Mouse (Mus musculus) liver, embryonic 16.5 days (tissue): ENCODE measurements around the gene Rer1. TPM values are rescaled to one million over a fixed set of nuclear protein-coding genes. Genes with fewer than 3 reads are reported as not detected.

Experiments used
- ATAC-seq: fragments of 200-750 bp; cut with Nextera tagmentation; 2 replicates; pipeline ENCODE4 v1.8.0; 2017; ENCODE audit warnings: low read depth, mild to moderate bottlenecking, moderate number of reproducible peaks, moderate library complexity
- H3K27ac ChIP-seq: fragments of 300-500 bp; sonication (generic); 2 replicates; pipeline ENCODE4 v1.5.1; 2014; ENCODE audit warnings: mild to moderate bottlenecking, low read length
- H3K27me3 ChIP-seq: fragments of 300-500 bp; sonication (generic); 2 replicates; pipeline ENCODE4 v1.6.1; 2014; ENCODE audit warnings: low read depth, low read length, mixed read lengths; ENCODE audit not compliant: control insufficient read depth, insufficient read depth
- H3K36me3 ChIP-seq: fragments of 300-500 bp; sonication (generic); 2 replicates; pipeline ENCODE4 v1.6.1; 2014; ENCODE audit warnings: mild to moderate bottlenecking; ENCODE audit not compliant: control insufficient read depth, insufficient read depth
- H3K4me1 ChIP-seq: fragments of 300-500 bp; sonication (generic); 2 replicates; pipeline ENCODE4 v1.6.1; 2014; ENCODE audit warnings: low read depth, low read length, mixed read lengths; ENCODE audit not compliant: control insufficient read depth
- H3K4me2 ChIP-seq: fragments of 300-500 bp; sonication (generic); 2 replicates; pipeline ENCODE4 v1.6.1; 2014; ENCODE audit warnings: low read depth, low read length, mixed read lengths
- H3K4me3 ChIP-seq: fragments of 300-500 bp; sonication (generic); 2 replicates; pipeline ENCODE4 v1.5.1; 2014; ENCODE audit warnings: low read depth, mild to moderate bottlenecking, low read length
- H3K9ac ChIP-seq: fragments of 300-500 bp; sonication (generic); 2 replicates; pipeline ENCODE4 v1.6.1; 2014; ENCODE audit warnings: low read depth, low read length
- H3K9me3 ChIP-seq: fragments of 300-500 bp; sonication (generic); replicated peaks from 2 replicates; pipeline ENCODE4 v1.6.1; 2016; ENCODE audit warnings: low read length; ENCODE audit not compliant: control insufficient read depth
- WGBS: fragments of 180-500 bp; shearing (Covaris S2); extraction: QIAGEN DNeasy Blood & Tissue Kit; methylation state at CpG from one replicate; pipeline ENCODE4 v1.1.7; 2014; ENCODE audit not compliant: insufficient replicate concordance; 5-methylcytosine and 5-hydroxymethylcytosine counted together
- polyA plus RNA-seq: library from polyadenylated mRNA; unstranded; fragments of >200 nt; fragmentation: Nextera tagmentation; extraction: Ambion mirVana; gene quantifications from 2 replicates; pipeline ENCODE4 v1.2.1, GENCODE M21; 2015

The Rer1 gene
- polyA plus RNA-seq: 75.1 and 79.9 TPM in 2 replicates

DNA sequence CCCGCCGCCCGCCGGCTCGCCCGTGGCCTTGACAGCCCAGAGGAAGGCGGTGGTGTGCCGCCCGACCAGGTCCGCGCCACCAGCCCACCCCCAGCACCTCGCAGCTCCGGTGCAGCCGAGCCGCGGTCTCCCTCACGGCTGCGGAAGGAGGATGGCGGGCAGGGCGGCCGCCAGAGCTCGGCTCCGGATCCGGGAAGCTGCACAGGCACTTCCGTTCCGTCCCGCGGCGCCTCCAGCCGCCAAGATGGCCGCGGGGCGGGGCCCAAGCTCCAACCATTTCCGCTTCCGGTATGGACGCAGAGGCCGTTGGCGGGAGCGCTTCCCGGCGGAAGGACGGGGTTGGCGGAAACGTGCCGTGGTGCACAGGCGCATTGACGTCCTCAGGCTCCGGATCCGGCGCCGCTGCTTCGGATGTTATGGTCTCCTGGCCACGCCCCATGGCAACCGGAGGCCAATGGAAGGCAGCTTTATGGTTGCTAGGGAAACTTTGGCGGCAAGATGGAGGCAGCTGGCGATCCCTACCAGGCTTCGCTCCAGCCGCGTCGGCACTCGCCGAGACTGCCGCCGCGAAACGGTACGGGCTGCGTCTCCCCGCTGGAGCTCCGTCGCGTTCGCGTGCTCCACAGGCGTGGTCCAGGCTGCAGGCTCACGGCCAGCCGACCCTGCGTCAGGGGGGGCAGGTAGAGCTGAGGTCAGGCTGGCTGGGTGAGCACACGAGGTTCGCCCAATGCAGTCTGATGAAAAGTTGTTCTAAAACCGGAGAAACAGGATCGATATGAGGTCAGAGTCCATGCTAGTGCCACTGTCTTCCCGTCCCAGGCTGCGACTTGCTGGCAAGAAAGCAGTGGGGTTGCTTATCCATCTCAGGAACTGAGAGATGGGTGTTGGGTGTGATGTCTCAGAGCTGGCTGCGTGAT lies at the start of gene Rer1, which contains the start of gene Morn1:
Rer1 (minus strand) TSS at position 275 of the 917 bp plus-strand sequence.
Morn1 (plus strand) TSS at position 470 of the 917 bp plus-strand sequence.
- H3K4me1 ChIP-seq: peaks cover 33% of the 10 kb centered on the region
- WGBS: under 1% methylated on average over 81 of the region's 85 CpGs
- H3K36me3 ChIP-seq: peaks cover 3% of the 10 kb centered on the region

DNA sequence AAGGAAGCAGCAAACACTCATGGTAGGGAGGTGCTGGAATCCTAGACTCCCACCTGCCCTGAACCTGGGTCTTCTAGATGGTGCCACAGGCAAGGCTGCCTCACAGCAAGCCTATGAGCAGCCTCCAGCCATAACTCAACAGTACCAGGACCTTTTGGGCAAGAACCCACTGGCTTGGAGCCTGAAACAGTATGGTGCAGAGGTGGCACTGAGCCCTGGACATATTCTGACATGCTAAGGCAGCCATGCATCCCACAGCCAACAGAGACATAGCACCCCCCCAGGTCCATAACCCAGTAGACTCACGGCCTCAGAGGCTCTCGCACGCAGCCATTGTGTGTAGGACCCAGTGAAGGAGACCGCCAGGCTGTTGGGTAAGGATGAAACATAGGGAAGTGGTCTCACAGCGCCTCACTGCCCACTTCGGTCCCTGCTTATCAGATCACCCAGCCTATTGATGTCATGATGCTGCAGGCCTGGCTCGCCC lies 48.5 kb upstream of the Rer1 start:
- no peak for ATAC-seq
- no peaks in the 10 kb centered on the region for H3K27me3 ChIP-seq
- no peak overlapping the region for H3K9ac ChIP-seq
- no peak overlapping the region for H3K4me3 ChIP-seq
- no peak overlapping the region for H3K4me2 ChIP-seq
- WGBS: 59% methylated on average over 7 of the region's 7 CpGs
- no peaks in the 10 kb centered on the region for H3K36me3 ChIP-seq
- H3K27ac ChIP-seq: no peak overlapping the region
- no peaks in the 10 kb centered on the region; the same call in none of the 2 replicates for H3K4me1 ChIP-seq
- H3K9me3 ChIP-seq: no peaks in the 10 kb centered on the region

More for the DNA sequence above, at the start of gene Rer1, which contains the start of gene Morn1:
- peak within 1 kb of the TSS; percentile 95 for H3K4me3 ChIP-seq
- H3K9me3 ChIP-seq: no peaks in the 10 kb centered on the region
- peak within 1 kb of the TSS; percentile 95 for H3K4me2 ChIP-seq
- H3K27me3 ChIP-seq: no peaks in the 10 kb centered on the region
- H3K9ac ChIP-seq: peak within 1 kb of the TSS; percentile 94
- peak within 1 kb of the TSS; percentile 88 for H3K27ac ChIP-seq
- peak; percentile 96 for ATAC-seq

DNA sequence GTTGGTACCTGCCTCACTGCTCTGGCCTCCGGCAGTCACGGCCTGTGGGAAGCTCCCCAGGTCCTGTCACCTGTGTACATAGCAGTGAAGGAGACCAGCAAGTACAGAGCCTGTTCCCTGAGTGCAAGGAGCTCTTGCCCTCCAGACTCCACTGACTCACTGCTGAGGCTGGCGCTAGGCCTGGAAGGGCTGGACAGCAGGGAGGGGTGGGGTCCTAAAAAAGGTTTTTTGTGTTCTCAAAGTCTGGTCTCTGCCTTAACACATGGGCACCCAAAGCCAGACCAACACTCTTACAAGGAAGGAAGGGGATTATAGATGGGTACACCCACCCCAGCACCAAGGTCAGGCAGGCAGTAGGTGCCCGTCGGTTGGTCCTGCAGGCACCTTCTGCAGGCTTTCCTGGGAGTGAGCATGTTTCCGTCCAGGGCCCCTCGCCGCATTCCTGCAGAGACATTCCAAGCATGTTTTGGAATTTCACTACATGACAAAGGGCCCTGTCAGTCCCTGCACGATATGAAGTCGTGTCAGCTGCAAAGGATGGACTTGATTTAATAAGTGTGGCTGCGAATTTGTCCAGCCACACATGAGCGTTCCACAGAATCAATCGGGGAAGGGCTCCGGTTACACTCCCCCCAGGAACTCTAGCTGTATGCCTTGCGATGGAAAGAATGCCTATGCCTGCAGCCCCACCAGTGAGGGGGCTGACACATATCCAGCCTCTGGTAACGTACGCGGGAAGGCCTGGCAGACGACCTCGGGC lies 47.7 kb upstream of the Rer1 start:
- H3K27me3 ChIP-seq: no peaks in the 10 kb centered on the region
- H3K4me1 ChIP-seq: no peaks in the 10 kb centered on the region; the same call in none of the 2 replicates
- no peak for ATAC-seq
- no peak overlapping the region for H3K4me3 ChIP-seq
- H3K9me3 ChIP-seq: no peaks in the 10 kb centered on the region
- H3K36me3 ChIP-seq: no peaks in the 10 kb centered on the region
- WGBS: 76% methylated on average over 20 of the region's 20 CpGs
- H3K4me2 ChIP-seq: no peak overlapping the region
- H3K9ac ChIP-seq: no peak overlapping the region
- no peak overlapping the region for H3K27ac ChIP-seq

DNA sequence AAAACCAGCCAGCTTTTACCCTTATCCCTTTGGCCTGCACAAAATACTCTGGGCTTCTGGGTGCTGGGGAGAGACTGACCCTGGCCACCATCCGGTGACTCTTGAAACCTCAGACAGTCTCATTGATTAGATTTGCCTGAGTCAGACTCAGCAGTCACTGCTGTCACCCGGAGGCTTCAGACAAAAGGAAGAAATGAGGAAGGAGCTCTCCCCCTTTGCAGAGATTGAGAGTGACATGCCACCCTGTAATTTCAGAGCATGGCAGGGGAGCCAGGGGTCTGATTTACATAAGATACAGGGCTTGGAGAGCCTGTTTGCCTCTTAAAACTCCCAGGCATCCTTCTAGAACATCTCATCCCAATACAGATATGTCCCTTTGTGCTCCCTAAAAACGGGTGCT lies 47.0 kb upstream of the Rer1 start:
- Histone ChIP-seq H3K36me3 (no peaks in the 10 kb centered on the region), H3K27ac (no peak overlapping the region), H3K4me1 (no peaks in the 10 kb centered on the region; the same call in none of the 2 replicates), H3K4me3 (no peak overlapping the region), H3K9me3 (no peaks in the 10 kb centered on the region), H3K27me3 (no peaks in the 10 kb centered on the region), H3K9ac (no peak overlapping the region), H3K4me2 (no peak overlapping the region)
- no peak for ATAC-seq
- 21% methylated on average over 3 of the region's 3 CpGs for WGBS

DNA sequence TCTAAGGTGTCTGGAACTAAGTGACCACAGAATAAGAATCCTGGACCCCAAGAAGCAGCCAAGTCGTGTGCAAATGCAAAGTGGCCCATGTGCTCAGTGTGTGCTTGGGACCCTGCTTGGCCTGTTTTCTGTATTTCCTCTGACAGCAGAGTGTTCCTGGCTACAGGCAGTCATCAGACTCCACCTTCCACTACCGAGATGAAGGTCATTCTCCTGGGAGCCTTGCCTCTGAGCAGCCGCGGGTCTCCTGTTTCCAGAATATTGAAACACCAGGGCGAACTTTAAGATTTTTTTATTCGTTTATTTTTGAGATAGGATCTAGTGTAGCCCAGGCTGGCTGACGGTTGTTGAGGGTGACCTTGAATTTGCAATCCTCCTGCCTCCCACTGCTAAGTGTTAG lies 44.4 kb upstream of the Rer1 start:
- WGBS: 60% methylated on average over 7 of the region's 7 CpGs

DNA sequence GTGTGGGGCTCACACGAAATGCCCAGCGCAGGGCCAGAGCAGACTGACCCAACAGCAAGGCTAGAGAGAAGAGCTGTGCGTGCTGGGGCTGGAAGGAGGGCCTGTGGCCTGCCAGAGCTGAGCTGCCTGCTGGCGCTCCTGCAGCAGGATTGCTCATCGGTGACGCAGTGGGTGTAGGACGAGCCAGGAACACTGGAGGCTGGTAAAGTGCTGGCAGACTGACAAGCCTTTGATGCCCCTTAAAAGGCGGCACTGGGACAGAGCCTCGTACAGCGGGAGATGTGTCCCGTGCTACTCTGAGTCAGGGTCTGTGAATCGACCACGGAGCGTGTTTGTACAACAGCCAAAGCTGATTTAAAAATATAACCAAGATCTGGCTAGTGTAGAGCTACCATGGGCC lies 43.8 kb upstream of the Rer1 start:
- Histone ChIP-seq H3K4me1 (peaks cover 8% of the 10 kb centered on the region), H3K36me3 (no peaks in the 10 kb centered on the region), H3K27me3 (no peaks in the 10 kb centered on the region), H3K9ac (no peak overlapping the region), H3K9me3 (no peaks in the 10 kb centered on the region), H3K4me3 (no peak overlapping the region), H3K27ac (no peak overlapping the region), H3K4me2 (no peak overlapping the region)
- WGBS: 77% methylated on average over 14 of the region's 14 CpGs
- ATAC-seq: no peak

More for the DNA sequence above, 44.4 kb upstream of the Rer1 start:
- Histone ChIP-seq H3K27ac (no peak overlapping the region), H3K4me1 (peaks cover 2% of the 10 kb centered on the region), H3K9ac (no peak overlapping the region), H3K4me2 (no peak overlapping the region), H3K4me3 (no peak overlapping the region), H3K27me3 (no peaks in the 10 kb centered on the region), H3K36me3 (no peaks in the 10 kb centered on the region), H3K9me3 (no peaks in the 10 kb centered on the region)
- ATAC-seq: no peak

DNA sequence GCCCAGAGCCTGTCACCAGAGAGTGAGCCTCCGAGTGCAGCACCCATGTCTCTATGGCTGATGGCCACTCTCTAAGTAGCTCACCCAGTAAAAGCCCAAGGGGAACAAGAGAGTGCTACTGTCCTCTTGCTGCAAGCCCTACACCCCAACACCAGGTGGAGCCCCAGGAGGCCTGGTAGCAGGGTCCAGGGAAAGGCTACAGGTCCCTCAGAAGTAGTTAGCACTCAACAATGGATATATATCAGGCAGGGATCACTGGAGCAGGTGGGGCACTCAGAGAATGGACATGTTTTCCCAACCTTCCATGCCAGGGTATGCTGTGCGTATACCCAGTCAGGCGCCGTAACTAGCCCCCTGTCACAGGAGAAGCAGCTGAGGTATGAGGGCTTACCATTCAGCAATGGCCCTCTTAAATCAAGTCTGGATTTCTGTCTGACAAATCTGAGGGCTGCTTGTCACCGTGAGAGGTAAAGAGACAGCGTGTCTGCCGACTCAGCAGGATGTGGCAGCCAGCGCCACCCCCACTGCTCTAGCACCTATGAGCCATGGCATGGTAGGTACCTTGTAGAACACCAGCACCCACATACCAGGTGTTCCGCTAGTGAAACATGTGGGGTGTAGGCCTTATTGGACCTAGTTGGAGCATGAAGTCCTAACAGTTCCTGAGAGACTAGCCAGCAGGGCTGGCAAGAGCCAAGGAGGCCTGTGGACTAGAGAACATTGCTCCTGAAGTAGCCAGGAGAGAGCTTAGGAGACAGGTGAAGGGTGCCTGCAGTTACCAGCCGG lies 43.1 kb upstream of the Rer1 start:
- Histone ChIP-seq H3K36me3 (no peaks in the 10 kb centered on the region), H3K4me2 (no peak overlapping the region), H3K27ac (no peak overlapping the region), H3K4me3 (no peak overlapping the region), H3K27me3 (no peaks in the 10 kb centered on the region), H3K9ac (no peak overlapping the region), H3K4me1 (peaks cover 14% of the 10 kb centered on the region), H3K9me3 (no peaks in the 10 kb centered on the region)
- WGBS: 79% methylated on average over 10 of the region's 10 CpGs
- ATAC-seq: no peak

DNA sequence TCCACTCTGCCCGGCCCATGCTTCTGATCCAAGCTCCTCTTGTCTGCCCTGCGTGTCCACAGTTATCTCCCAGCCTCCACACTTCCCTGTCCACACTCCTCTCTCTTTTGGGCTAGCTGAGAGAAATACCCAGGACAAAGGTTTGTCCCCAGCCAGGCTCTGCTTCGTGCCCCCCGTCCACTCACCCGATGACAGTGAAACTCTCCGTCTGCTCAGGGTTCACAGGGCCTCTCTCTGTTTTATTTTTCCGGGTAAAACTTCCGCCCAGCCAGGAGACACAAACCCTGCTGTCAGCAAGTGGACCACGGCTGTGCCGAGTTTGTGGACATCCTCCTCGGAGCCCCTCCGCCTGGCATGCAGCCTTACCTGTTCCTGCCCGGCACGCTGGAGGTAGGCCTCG lies 42.2 kb upstream of the Rer1 start:
- 73% methylated on average over 15 of the region's 15 CpGs for WGBS
- Histone ChIP-seq H3K9me3 (no peaks in the 10 kb centered on the region), H3K36me3 (no peaks in the 10 kb centered on the region), H3K4me3 (no peak overlapping the region), H3K9ac (no peak overlapping the region), H3K27me3 (no peaks in the 10 kb centered on the region), H3K4me2 (no peak overlapping the region), H3K27ac (no peak overlapping the region), H3K4me1 (peaks cover 14% of the 10 kb centered on the region)
- ATAC-seq: no peak
